Mouse (Mus musculus) left cerebral cortex, adult 2 months (tissue): ENCODE data around the gene Dgkg. TPM values are rescaled to one million over a fixed set of nuclear protein-coding genes. Genes with fewer than 3 reads are reported as not detected.

ENCODE experiments used
- DNase-seq, 2 experiments: peaks; one replicate each; pipeline ENCODE4 v3.0.0; 2021 to 2022; ENCODE audit warnings: low spot score in 2 of 2, mixed read lengths in 1 of 2; ENCODE audit errors: extremely low spot score in 1 of 2
- H3K27ac ChIP-seq: fragments of 200-600 bp; 2 replicates; pipeline ENCODE4 v1.8.1; 2022
- H3K4me3 ChIP-seq: fragments of 200-600 bp; 2 replicates; pipeline ENCODE4 v1.8.1; 2022
- CTCF ChIP-seq: fragments of 200-600 bp; IDR thresholded peaks from 2 replicates; pipeline ENCODE4 v1.8.1; 2022; ENCODE audit warnings: antibody characterized with exemption, mild to moderate bottlenecking, moderate library complexity
- intact Hi-C: fragments of 180-260 bp; cut with DNase I; formaldehyde crosslinking; loops from one replicate; pipeline ENCODE4 v1.15.1; 2025
- total RNA-seq, 2 experiments: library from RNA; stranded (reverse); gene quantifications; 2 replicates each; pipeline ENCODE4 v1.2.3; 2021

The Dgkg gene
- total RNA-seq, 2 experiments from 2014 or later, result 63.3 to 64.0 TPM

GRCm38 (mm10) chr16:22467111-22467510 is 189.9 kb downstream of the Dgkg start:
- no peak for TF ChIP-seq CTCF
- Histone ChIP-seq H3K27ac (no peak overlapping the region), H3K4me3 (no peak overlapping the region)
- intact Hi-C loops, result loop anchor here (2.0 kb wide), 1 partner anchor 16 kb away; no protein-coding TSS in a partner anchor
- DNase-seq, result no peak

DNA sequence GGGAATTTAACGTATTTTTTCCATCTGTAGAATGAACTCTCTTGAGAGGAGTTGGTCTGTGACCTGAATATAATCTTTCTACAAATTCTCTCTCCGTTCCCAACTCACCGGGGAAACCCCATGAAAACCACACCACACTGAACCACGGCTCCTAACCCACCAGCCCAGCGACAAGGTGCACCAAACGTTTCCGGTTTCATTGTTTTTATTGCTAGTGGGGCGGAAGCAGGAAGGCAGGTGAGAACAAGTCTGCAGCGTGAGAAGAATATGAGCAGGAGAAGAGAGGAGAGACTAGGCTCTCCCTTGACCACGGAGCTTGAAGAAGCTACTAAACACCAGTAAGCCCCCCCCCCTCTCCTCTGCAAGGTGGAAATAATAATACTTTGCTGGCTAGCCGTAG is 190.6 kb downstream of the Dgkg start:
- no peak for DNase-seq
- peak overlapping the region; percentile 47; the same call in 1 of the 2 replicates for H3K27ac ChIP-seq
- no peak for TF ChIP-seq CTCF
- no peak overlapping the region for H3K4me3 ChIP-seq
- intact Hi-C loops, result loop anchor here (2.0 kb wide), 1 partner anchor 16 kb away; no protein-coding TSS in a partner anchor

DNA sequence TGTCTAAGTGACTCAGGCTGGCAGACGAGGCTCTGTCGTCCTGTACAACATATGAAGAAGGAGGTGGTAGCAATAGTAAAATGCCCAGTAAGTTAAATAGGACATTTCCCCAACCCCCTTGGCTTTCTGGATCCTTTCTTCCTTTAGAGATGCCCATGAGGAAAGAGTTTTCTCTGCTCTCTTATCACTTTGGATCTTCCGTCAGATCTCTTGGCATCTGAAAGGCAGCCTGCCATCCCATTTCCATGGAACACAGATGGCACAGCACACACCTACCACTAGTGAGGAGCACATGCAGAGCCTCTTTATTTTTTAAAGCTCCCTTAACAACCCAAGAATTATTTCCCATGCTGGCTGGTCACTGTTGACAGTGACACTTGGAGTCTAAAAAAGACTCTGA is 194.8 kb downstream of the Dgkg start:
- intact Hi-C loops, result no loop called here
- TF ChIP-seq CTCF, result no peak
- Histone ChIP-seq H3K27ac (0 out of 2 replicates have a peak overlapping the region, but pooled peaks have one; percentile 28), H3K4me3 (no peak overlapping the region)
- DNase-seq, result no peak

GRCm38 (mm10) chr16:22461728-22462127 is 195.3 kb downstream of the Dgkg start:
- no peak for DNase-seq
- Histone ChIP-seq H3K27ac (0 out of 2 replicates have a peak overlapping the region, but pooled peaks have one; percentile 28), H3K4me3 (no peak overlapping the region)
- intact Hi-C loops, result no loop called here
- no peak for TF ChIP-seq CTCF

GRCm38 (mm10) chr16:22460960-22461359 is 196.1 kb downstream of the Dgkg start:
- DNase-seq, result no peak
- Histone ChIP-seq H3K4me3 (no peak overlapping the region), H3K27ac (no peak overlapping the region)
- no peak for TF ChIP-seq CTCF
- intact Hi-C loops, result no loop called here

GRCm38 (mm10) chr16:22452082-22452481 is 204.9 kb downstream of the Dgkg start:
- no peak overlapping the region for H3K4me3 ChIP-seq
- no peak for DNase-seq
- intact Hi-C loops, result no loop called here
- no peak overlapping the region for H3K27ac ChIP-seq
- no peak for TF ChIP-seq CTCF

GRCm38 (mm10) chr16:22448093-22448492 is 208.9 kb downstream of the Dgkg start:
- no peak overlapping the region for H3K4me3 ChIP-seq
- no peak for TF ChIP-seq CTCF
- intact Hi-C loops, result no loop called here
- no peak overlapping the region for H3K27ac ChIP-seq
- no peak for DNase-seq

- Histone ChIP-seq H3K4me3 (no peak overlapping the region), H3K27ac (no peak overlapping the region)
- TF ChIP-seq CTCF, result no peak
- intact Hi-C loops, result no loop called here
- no peak for DNase-seq
These were observed 212.2 kb downstream of the Dgkg start for GRCm38 (mm10) chr16:22444786-22445185.

DNA sequence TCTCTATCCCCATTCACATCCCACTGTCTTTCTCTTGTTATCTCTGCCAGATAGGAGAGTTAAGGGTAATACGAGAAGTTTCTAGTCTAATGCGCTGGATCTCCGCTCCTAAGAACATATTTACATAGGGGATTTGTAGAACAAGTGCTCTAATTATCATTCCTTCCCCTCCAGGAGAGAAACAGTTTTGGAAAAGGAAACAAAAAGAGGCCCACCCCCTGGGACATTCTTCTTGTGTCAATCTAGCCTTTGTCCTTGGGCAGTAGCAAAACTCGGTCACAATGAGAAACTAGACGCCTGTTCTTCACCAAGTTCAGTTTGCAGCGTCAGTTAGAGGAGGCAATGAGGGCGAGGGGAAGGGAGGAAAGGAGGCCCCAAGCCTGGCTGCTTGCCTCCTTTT is 214.8 kb downstream of the Dgkg start:
- intact Hi-C loops, result no loop called here
- no peak for DNase-seq
- TF ChIP-seq CTCF, result no peak
- no peak overlapping the region for H3K4me3 ChIP-seq
- H3K27ac ChIP-seq, result no peak overlapping the region

- TF ChIP-seq CTCF, result no peak
- H3K4me3 ChIP-seq, result no peak overlapping the region
- DNase-seq, result no peak
- intact Hi-C loops, result loop anchor here (2.0 kb wide), 1 partner anchor 67 kb away; no protein-coding TSS in a partner anchor
- H3K27ac ChIP-seq, result no peak overlapping the region
These were observed 215.7 kb downstream of the Dgkg start for GRCm38 (mm10) chr16:22441317-22441716.

- Histone ChIP-seq H3K27ac (peak overlapping the region; percentile 83), H3K4me3 (peak overlapping the region; percentile 56)
- intact Hi-C loops, result loop anchor here (1.0 to 2.0 kb wide), 2 partner anchors 69 to 108 kb away; no protein-coding TSS in a partner anchor
These were observed 216.8 kb downstream of the Dgkg start for GRCm38 (mm10) chr16:22440269-22440668.

DNA sequence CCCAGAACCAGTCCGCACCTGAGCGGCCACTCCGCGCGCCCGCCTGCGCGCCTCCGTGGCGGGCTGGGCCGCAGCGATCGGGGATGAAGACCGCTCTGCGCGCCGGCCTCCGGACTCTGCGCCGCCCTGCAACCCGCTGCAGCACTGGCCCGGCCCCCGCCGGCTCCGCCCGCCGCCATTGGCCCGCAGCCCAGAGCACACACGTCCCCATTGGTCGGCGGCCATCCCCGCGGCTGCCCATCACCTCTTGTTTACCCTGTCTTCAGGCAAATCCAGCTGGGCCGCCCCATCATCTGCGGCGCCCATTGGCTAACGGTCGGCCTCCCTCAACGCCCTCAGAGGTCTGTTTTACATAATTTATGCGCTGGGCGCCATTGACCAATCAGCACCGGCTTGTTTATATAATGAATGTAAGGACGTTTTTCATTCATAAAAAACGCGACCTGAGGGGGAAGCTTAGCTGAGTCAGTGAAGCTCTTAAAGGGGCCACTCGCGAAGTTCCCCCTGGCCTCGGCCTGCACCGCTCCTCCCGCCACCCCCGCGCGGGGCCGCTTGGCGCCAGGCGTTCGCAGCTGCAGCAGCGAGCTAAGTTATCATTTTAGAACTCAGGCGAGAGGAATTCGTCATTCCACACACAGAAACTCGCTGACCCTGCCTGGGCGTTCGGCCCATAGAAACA is 217.4 kb downstream of the Dgkg start, which contains the start of gene Etv5:
TSS of gene Etv5 (minus strand) at position 221 of the 679 bp plus-strand sequence.
- intact Hi-C loops, result loop anchor here (1.0 to 5.0 kb wide), 3 partner anchors 69 to 127 kb away; no protein-coding TSS in a partner anchor
- Histone ChIP-seq H3K4me3 (peak within 1 kb of the TSS; percentile 90), H3K27ac (peak within 1 kb of the TSS; percentile 92)
- no peak for TF ChIP-seq CTCF
- peak; percentile 99 to 100 for DNase-seq

More at GRCm38 (mm10) chr16:22440269-22440668, 216.8 kb downstream of the Dgkg start:
- peak; percentile 60 to 62 for DNase-seq
- peak; percentile 41 for TF ChIP-seq CTCF
